16 mouse cellular contexts compared by ENCODE assay signal in genomic region chr8:128329502-128329901, GRCm38 (mm10).
"Had no signal": no experiment of that assay in that cellular context is flagged by ENCODE, and none has a peak within 500 bp of the region (broad histone marks: within the 10 kb centered on the region; RNA-seq: fewer than 3 reads in every experiment).

No protein-coding gene starts in this region.

- H3K36me3 ChIP-seq: neural tube, embryonic 12.5 days; neural tube, embryonic 13.5 days; stomach, embryonic 15.5 days had no signal

- H3K9ac ChIP-seq: neural tube, embryonic 12.5 days; neural tube, embryonic 13.5 days; stomach, embryonic 15.5 days had no signal

- DNase-seq: retina, postnatal 1 day; right cerebral cortex, adult 18-20 months; right cerebral cortex, postnatal 14 days; right cerebral cortex, postnatal 25 days; right cerebral cortex, postnatal 4 days; spleen, adult 18-20 months; thymus, adult 18-20 months; thymus, adult 2 months; thymus, postnatal 14 days; thymus, postnatal 25 days; thymus, postnatal 36 days; thymus, postnatal 4 days had no signal

- H3K27ac ChIP-seq: neural tube, embryonic 12.5 days; neural tube, embryonic 13.5 days; stomach, embryonic 15.5 days; stomach, postnatal 0 days had no signal

- H3K4me2 ChIP-seq: neural tube, embryonic 12.5 days; neural tube, embryonic 13.5 days; stomach, embryonic 15.5 days had no signal

- H3K4me3 ChIP-seq: neural tube, embryonic 12.5 days; neural tube, embryonic 13.5 days; stomach, embryonic 15.5 days had no signal

- H3K9me3 ChIP-seq: neural tube, embryonic 12.5 days; neural tube, embryonic 13.5 days; stomach, embryonic 15.5 days had no signal

- H3K4me1 ChIP-seq: neural tube, embryonic 12.5 days; neural tube, embryonic 13.5 days; stomach, embryonic 15.5 days had no signal

- H3K27me3 ChIP-seq: neural tube, embryonic 12.5 days; neural tube, embryonic 13.5 days; stomach, embryonic 15.5 days had no signal
